Mouse (Mus musculus) lung, adult 2 months (tissue): Measurements from ENCODE around the gene Bsg. TPM values are rescaled to one million over a fixed set of nuclear protein-coding genes. Genes with fewer than 3 reads are reported as not detected.

ENCODE experiments used
- DNase-seq: peaks from one replicate; pipeline ENCODE4 v3.0.0; 2022
- H3K4me1 ChIP-seq: fragments of 200-500 bp; 2 replicates; pipeline ENCODE4 v1.6.1; 2011; ENCODE audit warnings: low read length; ENCODE audit not compliant: control insufficient read depth, insufficient read depth
- H3K4me3 ChIP-seq: fragments of 200-500 bp; replicated peaks from 2 replicates; pipeline ENCODE3; 2011; ENCODE audit warnings: low read depth, mild to moderate bottlenecking, control low read depth, low read length; ENCODE audit errors: extremely low read depth
- CTCF ChIP-seq: fragments of 200-500 bp; IDR thresholded peaks from 2 replicates; pipeline ENCODE4 v1.5.1; 2011; ENCODE audit warnings: mild to moderate bottlenecking, low read length, control low read depth; ENCODE audit not compliant: insufficient read depth
- POLR2A ChIP-seq: fragments of 200-500 bp; IDR thresholded peaks from 2 replicates; pipeline ENCODE4 v1.6.1; 2011; ENCODE audit warnings: low read depth, mild to moderate bottlenecking, control low read depth, low read length, borderline replicate concordance; ENCODE audit errors: extremely low read depth
- WGBS: fragments of 180-500 bp; shearing (Covaris S2); methylation state at CpG from one replicate; pipeline ENCODE4 v1.1.7; 2018; 5-methylcytosine and 5-hydroxymethylcytosine counted together
- polyA plus RNA-seq: library from polyadenylated mRNA; depleted of rRNA; stranded (reverse); fragments of >200 nt; gene quantifications from 2 replicates; pipeline ENCODE4 v1.2.3, GENCODE M21; 2012; rRNA removed

Bsg gene
- polyA plus RNA-seq, 1 experiment, result 692 TPM

DNA sequence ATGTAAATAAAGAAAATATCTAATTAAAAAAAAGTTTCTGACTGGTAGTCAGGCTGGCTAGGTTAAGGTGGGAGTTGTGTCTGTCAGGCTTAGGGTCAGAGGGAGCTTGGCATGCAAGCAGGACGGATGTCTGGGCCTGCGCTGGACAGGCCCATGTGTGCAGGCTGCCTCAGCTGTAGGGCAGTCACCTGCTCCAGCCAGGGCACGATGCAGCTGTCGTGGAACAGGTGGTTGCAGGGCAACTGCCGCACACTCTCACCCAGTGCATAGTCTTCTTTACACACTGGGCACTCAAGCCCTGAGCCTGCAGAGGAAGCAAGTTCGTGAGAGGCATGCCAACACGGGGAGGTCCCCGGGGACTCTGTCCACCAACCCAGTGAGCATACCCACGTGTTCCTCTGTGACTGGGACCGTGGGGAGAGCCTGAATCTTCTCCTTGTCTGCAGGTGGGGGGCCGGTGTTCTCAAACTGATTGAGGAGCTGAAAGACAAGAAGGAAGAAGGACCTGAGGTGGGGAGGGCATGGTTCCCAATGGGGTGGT is 56.4 kb downstream of the Bsg start:
- WGBS, result 82% methylated on average over 11 of the region's 11 CpGs
- H3K4me3 ChIP-seq, result no peak overlapping the region
- TF ChIP-seq CTCF (no peak), POLR2A (no peak)
- H3K4me1 ChIP-seq, result no peaks in the 10 kb centered on the region; the same call in 1 of the 2 replicates
- no peak for DNase-seq

Other genes starting within 250 kb of the Bsg start
- gene Vmn2r83, start 235.8 kb upstream of the Bsg start, polyA plus RNA-seq, result not detected in 2 replicates
- 27.9 and 30.4 TPM in 2 replicates for gene Plpp2, start 170.7 kb upstream of the Bsg start, polyA plus RNA-seq
- 62.5 and 71.8 TPM in 2 replicates for gene Mier2, start 149.3 kb upstream of the Bsg start, polyA plus RNA-seq
- not detected in 2 replicates for gene Theg, start 117.2 kb upstream of the Bsg start, polyA plus RNA-seq
- gene C2cd4c, start 90.5 kb upstream of the Bsg start, polyA plus RNA-seq, result not detected in 2 replicates
- gene Shc2, start 66.6 kb upstream of the Bsg start, polyA plus RNA-seq, result 2.4 and 2.7 TPM in 2 replicates
- gene Odf3l2, start 58.8 kb upstream of the Bsg start, polyA plus RNA-seq, result not detected in 2 replicates
- gene Madcam1, start 39.9 kb upstream of the Bsg start, polyA plus RNA-seq, result 0.13 TPM in 1 of 2 replicates, not detected in the other
- gene Tpgs1, start 35.1 kb upstream of the Bsg start, polyA plus RNA-seq, result 70.4 and 84.7 TPM in 2 replicates
- 112 and 121 TPM in 2 replicates for gene Cdc34, start 22.3 kb upstream of the Bsg start, polyA plus RNA-seq
- 1.5 and 1.6 TPM in 2 replicates for gene Gzmm, start 15.5 kb upstream of the Bsg start, polyA plus RNA-seq
- gene Hcn2, start 12.1 kb downstream of the Bsg start, polyA plus RNA-seq, result 3.0 and 3.9 TPM in 2 replicates
- 42.0 and 46.2 TPM in 2 replicates for gene Polrmt, start 42.1 kb downstream of the Bsg start, polyA plus RNA-seq
- 0.10 and 1.0 TPM in 2 replicates for gene Fgf22, start 50.6 kb downstream of the Bsg start, polyA plus RNA-seq
- gene Rnf126, start 62.5 kb downstream of the Bsg start, polyA plus RNA-seq, result 103 and 134 TPM in 2 replicates
- 65.8 and 72.7 TPM in 2 replicates for gene Fstl3, start 72.8 kb downstream of the Bsg start, polyA plus RNA-seq
- gene Prss57, start 86.5 kb downstream of the Bsg start, polyA plus RNA-seq, result 0.20 TPM in 1 of 2 replicates, not detected in the other
- gene Palm, start 89.1 kb downstream of the Bsg start, polyA plus RNA-seq, result 34.2 and 38.5 TPM in 2 replicates
- 4.0 and 4.8 TPM in 2 replicates for gene Misp, start 116.5 kb downstream of the Bsg start, polyA plus RNA-seq
- 224 and 265 TPM in 2 replicates for gene Ptbp1, start 149.9 kb downstream of the Bsg start, polyA plus RNA-seq
- gene Prtn3, start 170.0 kb downstream of the Bsg start, polyA plus RNA-seq, result 3.6 and 5.0 TPM in 2 replicates
- gene Plppr3, start 170.1 kb downstream of the Bsg start, polyA plus RNA-seq, result 8.4 and 8.9 TPM in 2 replicates
- gene Elane, start 181.8 kb downstream of the Bsg start, polyA plus RNA-seq, result 0.11 and 0.85 TPM in 2 replicates
- gene Cfd, start 186.4 kb downstream of the Bsg start, polyA plus RNA-seq, result 297 and 1,797 TPM in 2 replicates
- 76.2 and 79.1 TPM in 2 replicates for gene Med16, start 204.4 kb downstream of the Bsg start, polyA plus RNA-seq
- gene Gm26602, start 206.4 kb downstream of the Bsg start, polyA plus RNA-seq, result not detected in 2 replicates
- gene Kiss1r, start 212.5 kb downstream of the Bsg start, polyA plus RNA-seq, result 20.9 and 24.4 TPM in 2 replicates
- 129 and 162 TPM in 2 replicates for gene R3hdm4, start 216.7 kb downstream of the Bsg start, polyA plus RNA-seq
- 7.8 and 8.6 TPM in 2 replicates for gene Arid3a, start 222.6 kb downstream of the Bsg start, polyA plus RNA-seq